Mouse (Mus musculus) E14TG2a.4 (cell line): ENCODE data around the gene Glg1.

Experiments
- CTCF ChIP-seq: conservative IDR thresholded peaks from 2 replicates; pipeline ENCODE4 v1.5.1; 2014; ENCODE audit warnings: low read length
- POU5F1 ChIP-seq: IDR thresholded peaks from 2 replicates; pipeline ENCODE4 v1.6.1; 2014; ENCODE audit warnings: low read length, borderline replicate concordance

GRCm38 (mm10) chr8:111197966-111198365 is 61.0 kb downstream of the Glg1 start:
- TF ChIP-seq CTCF, result no peak
- TF ChIP-seq POU5F1, result no peak
